20 mouse cellular contexts compared by ENCODE assay signal in the genomic region with DNA sequence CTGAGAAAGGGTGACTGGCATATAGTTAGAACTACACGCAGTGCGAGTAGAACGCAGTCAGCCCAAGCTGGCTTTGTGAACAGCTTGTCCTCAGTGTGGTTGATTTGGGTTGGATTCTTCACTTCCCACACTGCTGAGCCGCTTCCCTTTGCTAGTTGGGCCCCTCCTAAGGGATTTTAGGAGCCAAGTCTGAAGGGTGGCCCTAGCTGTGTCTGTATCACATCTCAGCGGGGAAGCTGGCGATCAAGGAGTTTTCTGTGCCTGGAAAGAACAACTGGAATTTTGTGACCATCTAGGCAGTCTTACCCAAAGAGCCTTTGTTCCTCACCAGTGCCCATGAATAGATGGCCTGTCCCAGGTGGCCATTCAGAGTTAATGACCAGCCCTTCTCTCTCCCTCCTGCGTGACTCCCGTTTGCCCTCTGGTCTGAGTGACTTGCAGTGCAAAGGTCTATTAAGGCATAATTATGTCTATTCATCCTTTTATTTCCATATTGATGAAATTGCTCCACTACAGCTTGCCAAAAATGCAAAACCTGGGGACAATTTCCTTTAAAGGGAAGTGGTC. TPM values are rescaled to one million over a fixed set of nuclear protein-coding genes. Genes with fewer than 3 reads are reported as not detected.
DNase-seq lines count a peak whose midpoint lies in the region; ATAC-seq and TF ChIP-seq lines count a peak whose summit lies in the region.
"Had no signal": no experiment of that assay in that cellular context is flagged by ENCODE, and none has a peak within 500 bp of the region (broad histone marks: within the 10 kb centered on the region; RNA-seq: fewer than 3 reads in every experiment).

No protein-coding gene starts in this region.

- peaks cover 5% of the 10 kb centered on the region; the same call in 1 of the 2 replicates for H3K4me1 ChIP-seq in neural tube, embryonic 11.5 days (ENCODE audit: control insufficient read depth, insufficient read depth, low read length)
- H3K4me1 ChIP-seq in neural tube, embryonic 15.5 days: peaks cover 7% of the 10 kb centered on the region; the same call in 1 of the 2 replicates
- no peaks in the 10 kb centered on the region for H3K4me1 ChIP-seq in neural tube, embryonic 14.5 days (ENCODE audit: control insufficient read depth, insufficient read depth, low read length)
- H3K4me1 ChIP-seq: heart, embryonic 12.5 days; limb, embryonic 12.5 days had no signal

- no peak overlapping the region for H3K4me2 ChIP-seq in neural tube, embryonic 11.5 days (ENCODE audit: low read depth)
- no peak overlapping the region for H3K4me2 ChIP-seq in neural tube, embryonic 15.5 days
- H3K4me2 ChIP-seq in neural tube, embryonic 14.5 days (ENCODE audit: low read depth, low read length): no peak overlapping the region
- H3K4me2 ChIP-seq: heart, embryonic 12.5 days; limb, embryonic 12.5 days; midbrain, embryonic 12.5 days had no signal

- no peaks in the 10 kb centered on the region for H3K9me3 ChIP-seq in neural tube, embryonic 11.5 days (ENCODE audit: control insufficient read depth, low read length)
- H3K9me3 ChIP-seq in neural tube, embryonic 15.5 days (replicated peaks): no peaks in the 10 kb centered on the region
- H3K9me3 ChIP-seq in neural tube, embryonic 14.5 days (ENCODE audit: control insufficient read depth, low read length): no peaks in the 10 kb centered on the region
- H3K9me3 ChIP-seq: heart, embryonic 12.5 days; limb, embryonic 12.5 days; midbrain, embryonic 12.5 days had no signal

- TF ChIP-seq CTCF in gastrocnemius, adult 2 months (IDR thresholded peaks at IDR 0.05): no peak

- no peak overlapping the region for H3K4me3 ChIP-seq in gastrocnemius, adult 2 months
- no peak overlapping the region for H3K4me3 ChIP-seq in neural tube, embryonic 11.5 days (ENCODE audit: low read depth, low read length)
- no peak overlapping the region for H3K4me3 ChIP-seq in neural tube, embryonic 15.5 days (replicated peaks)
- no peak overlapping the region for H3K4me3 ChIP-seq in neural tube, embryonic 14.5 days (ENCODE audit: low read depth, low read length)
- H3K4me3 ChIP-seq: erythroblast, embryonic 14.5 days; heart, embryonic 12.5 days; limb, embryonic 12.5 days; midbrain, embryonic 12.5 days had no signal

- peak overlapping the region; percentile 9; the same call in 1 of the 2 replicates for H3K27ac ChIP-seq in gastrocnemius, adult 2 months
- no peak overlapping the region for H3K27ac ChIP-seq in neural tube, embryonic 11.5 days (ENCODE audit: low read depth, low read length)
- H3K27ac ChIP-seq in neural tube, embryonic 15.5 days (replicated peaks): no peak overlapping the region
- H3K27ac ChIP-seq in neural tube, embryonic 14.5 days (ENCODE audit: low read depth, low read length): no peak overlapping the region
- H3K27ac ChIP-seq: limb, embryonic 12.5 days; liver, embryonic 14.5 days; midbrain, embryonic 12.5 days had no signal

- no peak for DNase-seq in gastrocnemius, adult 2 months
- DNase-seq in gastrocnemius, adult 8-10 months (ENCODE audit: low spot score in 2 of 2): no peak
- DNase-seq in kidney, adult 11 months: peak; percentile 6
- no peak for DNase-seq in kidney, postnatal 14 days
- peak; percentile 46 for DNase-seq in neural tube, embryonic 11.5 days (ENCODE audit: low spot score)
- DNase-seq: adrenal gland, postnatal 25 days; cerebellum, adult 9-10 months; forebrain, postnatal 0 days; gastrocnemius, postnatal 14 days; lung, postnatal 10 days; thymus, adult 2 months had no signal

- no peak for ATAC-seq in neural tube, embryonic 11.5 days (ENCODE audit: insufficient read depth, low FRiP score, low TSS enrichment)
- ATAC-seq in neural tube, embryonic 15.5 days (ENCODE audit: low FRiP score): no peak
- peak; percentile 56; the same call in 1 of the 2 replicates for ATAC-seq in neural tube, embryonic 14.5 days (ENCODE audit: low read depth)
- ATAC-seq in megakaryocyte, adult 5-6 weeks (ENCODE audit: poor library complexity, severe bottlenecking): no peak
- ATAC-seq: forebrain, postnatal 0 days had no signal

- no peaks in the 10 kb centered on the region for H3K27me3 ChIP-seq in neural tube, embryonic 11.5 days (ENCODE audit: control insufficient read depth, insufficient read depth, low read length)
- no peaks in the 10 kb centered on the region for H3K27me3 ChIP-seq in neural tube, embryonic 15.5 days (replicated peaks)
- no peaks in the 10 kb centered on the region for H3K27me3 ChIP-seq in neural tube, embryonic 14.5 days (ENCODE audit: control insufficient read depth, insufficient read depth, low read length)
- H3K27me3 ChIP-seq: CH12.LX; heart, embryonic 12.5 days; limb, embryonic 12.5 days; midbrain, embryonic 12.5 days had no signal

- intact Hi-C loops in gastrocnemius, adult 2 months (cut with DNase I): no loop called here

- no peaks in the 10 kb centered on the region for H3K36me3 ChIP-seq in neural tube, embryonic 11.5 days (ENCODE audit: control insufficient read depth, insufficient read depth, low read length)
- H3K36me3 ChIP-seq in neural tube, embryonic 15.5 days: no peaks in the 10 kb centered on the region
- H3K36me3 ChIP-seq in neural tube, embryonic 14.5 days (ENCODE audit: control insufficient read depth, insufficient read depth, low read length): no peaks in the 10 kb centered on the region
- H3K36me3 ChIP-seq: heart, embryonic 12.5 days; limb, embryonic 12.5 days; midbrain, embryonic 12.5 days had no signal

- 28% methylated on average over 8 of the region's 8 CpGs for WGBS in neural tube, embryonic 11.5 days
- WGBS in neural tube, embryonic 15.5 days: 18% methylated on average over 8 of the region's 8 CpGs
- WGBS in neural tube, embryonic 14.5 days: 11% methylated on average over 8 of the region's 8 CpGs

- no peak overlapping the region for H3K9ac ChIP-seq in neural tube, embryonic 11.5 days (ENCODE audit: low read length)
- H3K9ac ChIP-seq in neural tube, embryonic 15.5 days (replicated peaks): no peak overlapping the region
- no peak overlapping the region for H3K9ac ChIP-seq in neural tube, embryonic 14.5 days (replicated peaks; ENCODE audit: low read depth, low read length)
- H3K9ac ChIP-seq: forebrain, postnatal 0 days; heart, embryonic 12.5 days; limb, embryonic 12.5 days; liver, embryonic 14.5 days; midbrain, embryonic 12.5 days had no signal

RNA-seq across cellular contexts. Expression of gene Adamts12, which starts 50.1 kb away (rescaled TPM):
- total RNA-seq in gastrocnemius, adult 2 months (2021): 1 to 10 TPM; 2.7 to 2.8 TPM
- 1 to 10 TPM in 3 of 4 experiments, under 1 TPM in 1; 0.61 to 1.4 (median 1.1) TPM for total RNA-seq in gastrocnemius, adult 8-10 months (2022)
- polyA plus RNA-seq in neural tube, embryonic 11.5 days (2014; fragmentation: Nextera tagmentation; extraction: Ambion mirVana): 1.6 and 2.2 TPM in 2 replicates
- polyA plus RNA-seq in neural tube, embryonic 15.5 days (2015; fragmentation: Nextera tagmentation; extraction: Ambion mirVana): 1.5 and 1.9 TPM in 2 replicates
- polyA plus RNA-seq in neural tube, embryonic 14.5 days (2014; fragmentation: Nextera tagmentation; extraction: Ambion mirVana): 2.2 and 4.1 TPM in 2 replicates
- 0.02 TPM in 1 of 2 replicates, not detected in the other for total RNA-seq in megakaryocyte, adult 5-6 weeks (2015)
- not detected in 2 replicates for total RNA-seq in megakaryocyte, adult 5-6 weeks (2017)

Comparison
In these comparisons a context has a peak if more than half of its experiments do, and no peak if none do; other contexts are left out.
1. DNase-seq: peak in kidney, adult 11 months (single experiment) and neural tube, embryonic 11.5 days (single experiment); none in gastrocnemius, adult 2 months (single experiment), gastrocnemius, adult 8-10 months (0 of 2) and kidney, postnatal 14 days (single experiment).